Mouse (Mus musculus): ENCODE measurements around the gene Epdr1. TPM values are rescaled to one million over a fixed set of nuclear protein-coding genes. Genes with fewer than 3 reads are reported as not detected.
A peak's percentile ranks its signal among the peaks of the same experiment; 100 is the strongest.

Epdr1 gene
- total and polyA plus RNA-seq, 3 experiments: 0.81 TPM; not detected in 2

GRCm38 (mm10) chr13:19626473-19626872 is 6.7 kb upstream of the Epdr1 start:
- in situ Hi-C loops (cut with MboI; ENCODE audit: low pct_ligation_motif_present, low pct_unique_long_range_greater_than_20kb, low sequenced_read_pairs) (loop anchor here (25.0 kb wide), 1 partner anchor 464 kb away; no protein-coding TSS in a partner anchor), dilution Hi-C loops (cut with MboI; ENCODE audit: extremely low pct_ligation_motif_present, extremely low pct_unique_long_range_greater_than_20kb, low sequenced_read_pairs) (no loop called here)
- Histone ChIP-seq H3K36me3 (replicated peaks in 1 of 2; ENCODE audit: control insufficient read depth in 1 of 2, insufficient read depth in 1 of 2, low read length in 1 of 2) (no peaks in the 10 kb centered on the region), H3K4me3 (replicated peaks in 1 of 3; ENCODE audit: low read depth in 2 of 3, low read length in 2 of 3, poor library complexity in 1 of 3) (no peak overlapping the region), H3K4me1 (ENCODE audit: control insufficient read depth in 1 of 2, insufficient read depth in 2 of 2) (no peaks in the 10 kb centered on the region; a peak in 1 of 4 replicates), H3K9ac (ENCODE audit: insufficient read depth, low read depth) (no peak overlapping the region), H3K27me3 (replicated peaks) (no peaks in the 10 kb centered on the region), H3K9me3 (replicated peaks; ENCODE audit: low read length) (no peaks in the 10 kb centered on the region), H3K79me2 (replicated peaks; ENCODE audit: control insufficient read depth, extremely low read depth, insufficient read depth, poor library complexity, severe bottlenecking) (no peaks in the 10 kb centered on the region), H3K4me2 (ENCODE audit: insufficient read depth, low read depth, poor library complexity, severe bottlenecking) (no peak overlapping the region), H3K27ac (ENCODE audit: insufficient read depth, low read depth) (no peak overlapping the region)
- peak; percentile 3 for DNase-seq (ENCODE audit: extremely low read depth)
- TF ChIP-seq ZC3H11A (IDR thresholded peaks at IDR 0.05; ENCODE audit: low read depth, low read length): no peak
- no peak for TF ChIP-seq E2F4 (IDR thresholded peaks at IDR 0.05; ENCODE audit: insufficient replicate concordance, low read depth, low read length)

- H3K27me3 ChIP-seq (replicated peaks): no peaks in the 10 kb centered on the region
- DNase-seq (ENCODE audit: extremely low read depth): no peak
- dilution Hi-C loops (cut with MboI; ENCODE audit: extremely low pct_ligation_motif_present, extremely low pct_unique_long_range_greater_than_20kb, low sequenced_read_pairs): no loop called here
- no peaks in the 10 kb centered on the region for H3K36me3 ChIP-seq (replicated peaks in 1 of 2; ENCODE audit: control insufficient read depth in 1 of 2, insufficient read depth in 1 of 2, low read length in 1 of 2)
- H3K27ac ChIP-seq (ENCODE audit: insufficient read depth, low read depth): no peak overlapping the region
- H3K4me2 ChIP-seq (ENCODE audit: insufficient read depth, low read depth, poor library complexity, severe bottlenecking): no peak overlapping the region
- H3K79me2 ChIP-seq (replicated peaks; ENCODE audit: control insufficient read depth, extremely low read depth, insufficient read depth, poor library complexity, severe bottlenecking): no peaks in the 10 kb centered on the region
- H3K4me1 ChIP-seq (ENCODE audit: control insufficient read depth in 1 of 2, insufficient read depth in 2 of 2): no peaks in the 10 kb centered on the region; a peak in 1 of 4 replicates
- H3K9ac ChIP-seq (ENCODE audit: insufficient read depth, low read depth): no peak overlapping the region
- in situ Hi-C loops (cut with MboI; ENCODE audit: low pct_ligation_motif_present, low pct_unique_long_range_greater_than_20kb, low sequenced_read_pairs): loop anchor here (25.0 kb wide), 1 partner anchor 462 kb away; no protein-coding TSS in a partner anchor
- no peak overlapping the region for H3K4me3 ChIP-seq (replicated peaks in 1 of 3; ENCODE audit: low read depth in 2 of 3, low read length in 2 of 3, poor library complexity in 1 of 3)
- TF ChIP-seq BHLHE40 (IDR thresholded peaks at IDR 0.05; ENCODE audit: low read depth, low read length) (no peak), USF1 (IDR thresholded peaks at IDR 0.05; ENCODE audit: low read depth, low read length) (no peak), MAFK (IDR thresholded peaks at IDR 0.05; ENCODE audit: insufficient replicate concordance, low read length) (0 out of 2 replicates have a peak, but pooled peaks have one; percentile 67), ZKSCAN1 (IDR thresholded peaks at IDR 0.05; ENCODE audit: borderline replicate concordance, low read depth, low read length) (no peak)
- no peaks in the 10 kb centered on the region for H3K9me3 ChIP-seq (replicated peaks; ENCODE audit: low read length)
These were observed 5.0 kb upstream of the Epdr1 start for GRCm38 (mm10) chr13:19624632-19625320.

GRCm38 (mm10) chr13:19623228-19623905 is 3.6 kb upstream of the Epdr1 start:
- in situ Hi-C loops (cut with MboI; ENCODE audit: low pct_ligation_motif_present, low pct_unique_long_range_greater_than_20kb, low sequenced_read_pairs): no loop called here
- Histone ChIP-seq H3K27me3 (replicated peaks) (no peaks in the 10 kb centered on the region), H3K79me2 (replicated peaks; ENCODE audit: control insufficient read depth, extremely low read depth, insufficient read depth, poor library complexity, severe bottlenecking) (no peaks in the 10 kb centered on the region), H3K27ac (ENCODE audit: insufficient read depth, low read depth) (no peak overlapping the region), H3K36me3 (replicated peaks in 1 of 2; ENCODE audit: control insufficient read depth in 1 of 2, insufficient read depth in 1 of 2, low read length in 1 of 2) (no peaks in the 10 kb centered on the region), H3K4me2 (ENCODE audit: insufficient read depth, low read depth, poor library complexity, severe bottlenecking) (no peak overlapping the region), H3K4me1 (ENCODE audit: control insufficient read depth in 1 of 2, insufficient read depth in 2 of 2) (no peaks in the 10 kb centered on the region; a peak in 1 of 4 replicates), H3K9me3 (replicated peaks; ENCODE audit: low read length) (no peaks in the 10 kb centered on the region), H3K9ac (ENCODE audit: insufficient read depth, low read depth) (no peak overlapping the region), H3K4me3 (replicated peaks in 1 of 3; ENCODE audit: low read depth in 2 of 3, low read length in 2 of 3, poor library complexity in 1 of 3) (no peak overlapping the region)
- dilution Hi-C loops (cut with MboI; ENCODE audit: extremely low pct_ligation_motif_present, extremely low pct_unique_long_range_greater_than_20kb, low sequenced_read_pairs): no loop called here
- DNase-seq (ENCODE audit: extremely low read depth): no peak
- TF ChIP-seq HCFC1 (IDR thresholded peaks at IDR 0.05; ENCODE audit: low read depth, low read length): no peak
